Mouse (Mus musculus) gastrocnemius, adult 18-20 months (tissue): ENCODE data around the gene Nktr. TPM values are rescaled to one million over a fixed set of nuclear protein-coding genes. Genes with fewer than 3 reads are reported as not detected.

ENCODE experiments used
- DNase-seq: peaks from one replicate; pipeline ENCODE4 v3.0.0; 2021; ENCODE audit warnings: low spot score
- total RNA-seq, 2 experiments: library from RNA; stranded (reverse); gene quantifications; 2 replicates each; pipeline ENCODE4 v1.2.3; 2021

Gene Nktr
- total RNA-seq, 2 experiments from 2014 or later: 31.7 to 37.0 TPM

DNA sequence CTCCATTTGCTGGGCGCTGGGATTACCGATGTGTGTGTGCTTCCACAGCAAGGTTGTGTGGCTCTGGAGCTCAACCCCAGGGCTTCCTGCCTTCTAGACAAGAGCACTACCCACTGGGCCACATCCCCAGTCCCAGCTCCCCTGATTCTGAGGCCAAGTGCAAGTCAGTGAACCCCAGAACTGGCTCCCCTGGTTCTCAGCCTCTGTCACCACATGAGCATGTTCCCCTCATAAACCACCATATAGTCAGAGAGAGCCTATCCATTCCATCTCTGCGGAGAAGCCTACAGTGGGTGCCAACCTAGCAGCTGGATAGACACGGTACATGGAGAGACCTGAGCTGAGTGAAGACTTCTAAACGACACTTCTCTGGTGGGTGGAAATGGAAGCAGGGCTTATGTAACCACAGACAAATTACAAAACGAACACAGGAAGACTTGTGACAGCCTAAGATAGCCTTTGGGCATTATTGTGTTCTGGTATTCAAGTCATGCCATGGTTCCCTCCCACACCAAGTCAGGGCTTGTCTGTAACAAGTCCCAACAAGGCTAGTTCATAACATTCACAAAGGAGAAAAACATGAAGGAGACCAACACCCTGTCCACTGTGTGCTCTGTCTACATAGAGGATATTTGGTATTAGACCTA lies 12.8 kb upstream of the Nktr start:
- no peak for DNase-seq

GRCm38 (mm10) chr9:121707801-121708200 lies 11.2 kb upstream of the Nktr start:
- no peak for DNase-seq

DNA sequence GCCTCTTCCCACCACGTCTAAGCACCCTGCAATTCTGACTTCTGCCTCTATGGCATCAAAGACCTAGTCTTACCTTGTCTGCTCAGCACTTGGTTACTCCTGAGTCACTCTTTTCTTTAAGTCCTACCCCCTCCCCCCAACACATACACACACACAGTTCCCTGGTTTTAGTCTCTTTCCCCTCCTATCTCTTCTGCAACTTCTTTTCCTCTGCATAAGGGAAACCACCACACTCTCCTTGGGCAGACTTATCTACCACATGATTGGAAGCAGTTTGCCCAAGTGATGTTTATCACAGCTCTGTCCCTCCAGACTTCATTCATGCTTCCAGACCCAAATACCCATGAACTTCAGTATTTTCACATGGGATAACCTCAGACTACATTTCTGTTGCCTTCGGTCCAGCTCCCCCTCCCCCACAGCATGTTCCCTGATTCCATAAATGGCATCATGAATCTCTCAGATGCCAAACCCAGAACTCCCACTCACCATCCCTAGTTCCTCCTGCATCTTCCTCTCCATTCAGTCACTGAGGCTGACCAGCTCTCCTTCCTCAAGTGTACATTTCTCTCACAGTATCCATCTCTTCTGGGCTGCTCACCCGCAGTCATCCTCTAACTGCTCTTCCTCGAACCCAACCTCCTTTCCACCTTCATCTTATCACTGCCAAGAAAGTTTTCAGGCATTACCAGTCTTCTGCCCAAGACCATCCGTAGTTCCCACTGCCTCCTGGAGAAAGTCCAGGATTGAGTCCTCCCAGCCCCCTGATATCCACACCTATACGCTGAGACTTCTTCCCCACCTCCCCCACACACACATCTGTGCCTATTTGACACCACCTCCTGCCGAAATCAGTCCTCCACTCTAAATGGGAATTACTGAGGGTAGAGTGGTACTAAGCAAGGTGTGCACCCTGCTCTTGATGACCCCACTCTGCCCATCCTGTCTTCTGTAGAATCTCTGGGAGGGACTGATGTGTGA lies 10.2 kb upstream of the Nktr start:
- DNase-seq: no peak

GRCm38 (mm10) chr9:121709898-121710583 lies 8.9 kb upstream of the Nktr start, which contains the start of gene Ss18l2:
Ss18l2 (plus strand) TSS chr9:121710329.
- peak; percentile 99 for DNase-seq

- no peak for DNase-seq
Measured at GRCm38 (mm10) chr9:121710584-121710975, 8.4 kb upstream of the Nktr start.

GRCm38 (mm10) chr9:121717048-121717447 lies 1.9 kb upstream of the Nktr start:
- no peak for DNase-seq

DNA sequence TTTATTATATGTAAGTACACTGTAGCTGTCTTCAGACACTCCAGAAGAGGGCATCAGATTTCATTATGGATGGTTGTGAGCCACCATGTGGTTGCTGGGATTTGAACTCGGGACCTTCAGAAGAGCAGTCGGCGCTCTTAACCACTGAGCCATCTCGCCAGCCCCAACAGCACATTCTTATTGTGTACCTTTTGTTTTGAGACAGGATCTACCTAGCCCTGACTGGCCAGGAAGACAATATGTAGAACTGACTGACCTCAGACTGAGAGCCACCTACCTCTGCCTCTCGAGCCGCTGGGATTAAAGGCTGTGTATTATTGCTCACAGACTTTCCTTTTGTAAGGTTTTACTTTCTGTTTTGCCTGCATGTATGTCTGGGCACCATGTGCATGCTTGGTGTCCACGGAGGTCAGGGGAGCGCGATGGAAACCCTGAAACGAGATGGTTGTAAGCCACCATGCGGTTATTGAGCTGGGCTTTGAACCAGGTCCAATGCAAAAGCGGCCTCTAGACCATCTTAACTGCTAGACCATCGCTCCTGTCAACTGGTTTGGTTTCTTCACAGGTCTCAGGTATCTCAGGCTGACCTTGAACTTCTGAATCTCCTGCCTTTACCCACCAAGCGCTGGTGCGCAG lies 781 bp upstream of the Nktr start:
- DNase-seq: no peak

DNA sequence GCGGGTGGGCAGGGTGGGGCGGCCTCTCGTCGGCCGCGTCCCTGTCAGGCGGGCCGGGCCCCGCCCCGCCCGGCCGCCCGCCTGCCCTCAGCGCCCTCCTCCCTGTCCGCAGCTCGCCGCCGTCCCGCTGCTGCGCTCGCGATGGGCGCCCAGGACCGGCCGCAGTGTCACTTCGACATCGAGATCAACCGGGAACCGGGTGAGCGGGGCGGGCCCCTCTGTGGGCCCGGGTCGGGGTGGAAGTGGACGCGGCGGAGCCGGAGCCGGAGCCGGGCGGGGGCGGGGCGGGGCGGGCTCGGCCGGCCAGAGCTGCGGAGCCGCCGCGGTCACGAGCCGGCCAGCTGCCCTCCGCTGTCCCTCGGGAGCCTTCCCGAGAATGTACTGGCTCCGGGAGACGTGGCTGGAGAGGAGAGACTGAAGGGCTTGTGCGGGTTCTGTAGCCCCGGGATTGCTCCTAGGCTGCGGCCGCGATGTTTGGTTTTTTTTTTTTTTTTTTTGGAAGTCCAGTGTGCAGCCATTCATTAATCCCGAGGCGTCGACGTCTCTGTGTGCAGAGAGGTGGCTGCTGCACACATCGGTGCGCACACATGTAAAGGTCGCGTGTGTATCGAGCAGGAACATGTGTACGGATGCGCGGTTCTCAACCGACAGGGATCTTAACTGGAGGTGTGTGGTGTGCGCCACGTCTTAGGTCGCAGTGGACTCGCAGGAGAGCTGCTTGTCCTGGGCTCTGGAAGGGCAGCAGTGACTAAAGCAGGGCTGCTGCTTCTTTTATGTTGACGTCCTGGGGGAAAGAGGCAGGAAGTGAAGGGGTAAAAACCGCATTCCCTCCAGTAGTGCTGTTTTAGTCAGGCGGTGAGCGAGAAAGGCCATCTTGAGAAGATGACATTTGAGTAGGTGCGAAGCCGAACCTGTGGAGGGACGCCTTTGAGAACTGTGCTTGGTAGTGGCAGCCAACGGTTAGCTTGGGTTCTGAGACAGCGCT lies 670 bp downstream of the Nktr start:
- peak; percentile 56 for DNase-seq

DNA sequence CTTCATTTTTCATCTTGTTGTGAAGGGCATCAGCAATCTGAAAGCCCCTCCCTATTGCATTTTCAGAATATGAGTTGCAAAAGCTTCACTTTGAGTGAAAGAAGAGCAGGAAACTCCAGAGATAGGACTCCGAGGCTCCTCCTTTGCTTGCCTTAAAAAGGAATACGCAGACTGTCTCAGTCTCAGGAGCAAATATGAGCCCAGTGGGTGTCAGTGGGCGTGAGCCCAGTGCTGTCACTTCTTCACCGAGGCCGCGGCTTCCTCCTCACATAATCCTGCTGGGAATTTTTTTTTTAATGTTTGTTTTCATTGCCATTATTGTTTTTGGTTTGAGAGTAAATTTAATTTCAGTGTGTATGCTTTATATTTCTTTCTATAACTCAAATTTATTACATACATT lies 21.5 kb downstream of the Nktr start:
- no peak for DNase-seq

DNA sequence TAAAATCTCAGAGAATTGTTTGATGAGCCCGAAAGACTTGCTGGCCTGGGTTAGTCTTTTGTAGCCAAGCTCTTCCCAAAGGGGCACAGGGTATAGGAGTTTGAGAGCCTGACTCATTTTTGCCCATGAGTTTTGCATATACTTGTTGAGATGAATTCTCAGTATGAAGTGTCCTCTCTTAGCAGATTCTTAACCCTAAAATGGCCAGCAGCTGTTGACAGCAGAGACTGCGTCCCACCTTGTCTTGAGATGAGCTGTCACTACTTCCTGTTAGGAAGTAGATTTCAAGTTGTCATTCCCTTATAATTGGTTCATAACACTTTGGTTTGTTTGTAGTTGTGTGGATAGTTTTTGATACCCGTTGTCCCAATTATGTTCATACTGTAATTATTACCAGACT lies 22.2 kb downstream of the Nktr start:
- no peak for DNase-seq

- DNase-seq: no peak
Measured at GRCm38 (mm10) chr9:121744051-121744450, 25.1 kb downstream of the Nktr start.

DNA sequence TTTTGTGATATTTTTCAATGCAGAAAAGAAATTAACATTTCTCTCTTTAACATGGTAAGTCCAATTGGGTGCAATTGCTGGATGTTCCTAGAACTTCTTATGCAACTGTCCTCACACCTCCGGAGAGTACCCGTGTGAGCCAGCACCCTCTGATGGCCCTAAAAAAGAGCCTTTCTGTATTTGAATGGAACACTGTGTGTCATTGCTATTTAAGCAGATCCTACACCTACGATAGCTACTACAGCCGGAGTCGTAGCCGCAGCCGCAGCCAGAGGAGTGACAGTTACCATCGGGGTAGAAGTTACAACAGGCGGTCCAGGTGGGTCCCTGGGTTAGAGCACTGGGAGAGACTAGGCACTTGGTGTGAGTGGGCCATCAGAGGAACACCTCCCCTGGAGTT lies 33.8 kb downstream of the Nktr start:
- DNase-seq: no peak

DNA sequence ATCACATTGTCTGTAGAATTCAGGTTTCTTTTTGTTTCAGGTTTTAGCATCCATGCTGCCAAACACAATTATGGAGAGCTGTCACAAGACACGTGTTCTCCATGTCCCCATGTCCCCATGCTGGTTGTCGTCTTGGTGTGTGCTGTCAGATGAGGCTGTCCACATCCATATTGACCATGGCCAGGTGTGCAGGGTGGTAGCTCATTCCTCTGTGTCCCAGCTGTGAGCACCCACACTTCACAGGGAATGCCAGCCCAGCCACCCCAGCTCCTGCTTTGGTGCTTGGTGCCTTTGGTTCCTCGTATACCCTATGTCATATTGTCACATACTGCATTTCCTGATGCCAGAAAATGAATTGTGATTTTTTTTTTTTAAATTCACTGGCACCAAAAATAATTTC lies 35.7 kb downstream of the Nktr start:
- DNase-seq: no peak

DNA sequence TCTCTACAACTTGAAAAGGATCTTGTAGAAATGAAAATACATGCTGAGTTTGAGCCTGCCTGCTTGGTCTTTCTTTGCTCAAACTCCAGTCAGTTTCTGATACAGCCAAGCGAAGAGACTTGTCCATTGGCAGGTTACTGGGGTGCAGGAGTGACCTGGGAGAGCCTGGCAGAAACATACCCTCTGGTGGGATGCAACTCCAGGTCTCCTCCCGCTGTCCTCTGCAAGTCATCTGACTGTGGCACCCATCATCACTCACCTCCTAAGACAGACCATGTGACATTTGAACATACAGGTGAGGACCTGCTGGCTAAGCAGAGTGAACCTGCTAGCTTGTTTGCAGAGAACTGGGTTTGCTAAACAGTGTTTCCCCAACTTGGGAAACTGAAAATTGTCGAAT lies 37.8 kb downstream of the Nktr start:
- DNase-seq: no peak

DNA sequence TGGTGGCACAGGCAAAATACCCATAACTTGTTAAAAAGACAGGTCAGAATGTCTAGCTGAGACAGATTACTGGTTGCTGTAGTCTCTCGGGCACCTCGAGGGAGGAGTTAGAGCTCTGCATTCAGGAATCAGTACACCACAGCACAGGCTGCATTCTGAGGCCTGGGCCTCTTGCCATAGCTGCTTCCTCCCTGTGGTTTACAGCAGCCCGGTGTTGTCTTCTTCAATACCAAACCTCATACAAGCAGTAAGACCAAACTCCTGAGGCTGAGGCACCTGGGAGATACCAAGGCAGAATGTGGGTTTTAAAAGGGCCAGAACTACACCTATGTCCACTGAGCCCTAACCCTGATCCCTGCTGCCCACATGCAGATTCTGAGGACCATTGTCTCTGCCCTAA lies 38.5 kb downstream of the Nktr start:
- DNase-seq: no peak

- peak; percentile 53 for DNase-seq
Measured at GRCm38 (mm10) chr9:121757835-121758814, 39.2 kb downstream of the Nktr start.

- no peak for DNase-seq
Measured at GRCm38 (mm10) chr9:121759091-121760081, 40.4 kb downstream of the Nktr start, which contains the start of gene Zfp651. Zfp651 (plus strand) TSS chr9:121759330.
